Mouse (Mus musculus) fat pad, adult 2 months (tissue): ENCODE measurements around the gene Mtfr1l.

Source experiments
- DNase-seq: peaks from one replicate; pipeline ENCODE4 v3.0.0-alpha.2; 2011; ENCODE audit warnings: low read depth, low spot score; ENCODE audit errors: extremely low read depth

Mtfr1l gene

DNA sequence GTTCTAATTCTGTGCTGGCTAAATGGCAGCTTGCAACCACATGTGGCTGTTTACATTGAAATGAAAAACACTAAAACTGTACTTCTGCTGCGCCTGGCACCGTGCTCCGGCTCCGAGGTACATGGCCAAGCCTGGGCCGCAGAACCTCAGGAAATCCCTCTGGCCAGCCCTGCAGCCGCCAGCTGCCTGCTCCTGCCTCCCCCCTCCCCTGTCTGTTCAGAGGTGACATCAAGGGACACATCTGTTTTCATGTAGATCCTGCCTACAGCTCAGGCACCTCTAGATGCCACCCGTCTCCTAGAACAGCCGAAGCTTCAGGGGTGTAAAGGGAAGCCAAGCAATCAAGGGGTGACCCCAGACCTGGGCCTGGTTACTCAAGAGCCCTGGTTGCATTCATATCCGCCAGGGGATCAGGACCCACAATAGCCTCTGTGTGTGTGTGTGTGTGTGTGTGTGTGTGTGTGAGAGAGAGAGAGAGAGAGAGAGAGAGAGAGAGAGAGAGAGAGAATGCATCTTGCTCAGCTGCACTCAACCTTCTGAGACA is 23.5 kb upstream of the Mtfr1l start:
- DNase-seq: no peak

DNA sequence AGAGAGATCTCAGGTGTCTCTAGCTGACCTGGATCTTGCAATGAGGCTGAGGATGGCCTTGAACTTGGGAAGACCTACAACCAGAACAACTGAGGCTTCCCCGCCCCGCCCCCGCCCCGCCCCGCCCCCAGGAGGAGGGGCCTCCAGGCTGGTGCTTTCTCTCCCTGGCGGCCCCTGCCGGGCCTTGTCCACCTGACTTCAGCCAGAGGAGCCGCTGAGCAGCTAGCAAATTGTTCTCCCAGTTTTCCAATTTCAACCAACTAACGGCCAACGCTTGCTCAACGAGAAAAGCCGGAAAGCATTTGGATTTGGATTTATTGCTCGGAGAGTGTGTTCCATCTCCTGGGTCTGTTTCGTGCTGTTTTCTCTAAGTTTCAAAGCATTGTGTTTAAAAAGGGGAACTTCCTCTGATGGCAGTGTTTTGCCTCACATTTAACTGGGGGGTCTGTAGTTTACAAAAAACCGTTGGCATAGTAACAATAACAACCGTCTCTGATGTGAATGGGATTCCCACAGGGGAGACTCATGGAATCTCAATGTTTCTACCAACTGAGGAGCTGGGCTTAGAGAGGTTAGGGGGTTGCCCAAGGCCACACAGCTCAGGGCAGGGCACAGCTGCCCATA is 22.6 kb upstream of the Mtfr1l start:
- no peak for DNase-seq

DNA sequence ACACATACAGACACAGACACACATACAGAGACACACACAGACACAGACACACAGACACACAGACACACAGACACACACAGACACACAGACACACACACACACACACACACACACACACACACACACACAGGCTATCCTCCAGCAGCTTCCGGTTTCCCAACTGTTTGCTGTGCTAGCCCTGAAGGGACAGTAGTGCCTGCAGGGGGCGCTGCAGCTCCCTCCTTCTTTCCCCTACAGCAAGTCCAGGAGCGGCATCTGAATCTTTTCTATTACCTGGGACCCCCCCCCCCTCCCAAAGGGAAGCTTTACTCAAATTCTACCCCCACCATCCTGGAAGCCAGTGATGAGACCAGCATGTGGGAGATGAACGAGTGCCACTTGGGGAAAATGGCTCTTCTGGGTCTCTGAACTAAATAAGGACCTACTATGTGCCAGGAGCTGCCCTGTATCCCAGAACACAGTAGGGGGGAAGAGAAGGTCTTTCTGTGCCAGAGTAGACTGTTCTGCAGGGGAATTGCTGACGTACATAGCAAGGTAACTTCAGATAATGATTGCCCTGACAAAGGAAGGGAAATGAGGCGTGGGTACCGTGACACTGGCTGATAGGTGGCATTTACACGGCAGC is 20.9 kb upstream of the Mtfr1l start:
- DNase-seq: no peak

DNA sequence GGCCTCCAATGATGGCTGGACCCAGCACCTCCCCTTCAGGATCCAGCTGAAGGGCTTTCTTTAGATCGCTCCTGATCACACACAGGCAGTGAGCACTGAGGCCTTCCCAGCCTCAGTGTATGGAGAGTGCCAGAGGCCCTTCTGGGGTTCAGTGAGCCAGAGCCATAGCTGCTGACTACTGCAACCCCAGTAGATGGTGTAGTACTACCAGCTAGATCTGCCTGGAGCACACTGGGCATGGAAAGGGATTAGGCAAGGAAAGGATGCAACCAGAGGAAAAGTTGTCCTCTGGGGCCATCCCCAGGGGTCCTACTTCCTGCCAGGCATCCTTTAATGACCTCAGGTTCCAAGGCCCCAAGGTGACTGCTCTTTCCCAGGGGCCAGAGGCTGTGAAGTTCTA is 18.4 kb upstream of the Mtfr1l start:
- DNase-seq: no peak

DNA sequence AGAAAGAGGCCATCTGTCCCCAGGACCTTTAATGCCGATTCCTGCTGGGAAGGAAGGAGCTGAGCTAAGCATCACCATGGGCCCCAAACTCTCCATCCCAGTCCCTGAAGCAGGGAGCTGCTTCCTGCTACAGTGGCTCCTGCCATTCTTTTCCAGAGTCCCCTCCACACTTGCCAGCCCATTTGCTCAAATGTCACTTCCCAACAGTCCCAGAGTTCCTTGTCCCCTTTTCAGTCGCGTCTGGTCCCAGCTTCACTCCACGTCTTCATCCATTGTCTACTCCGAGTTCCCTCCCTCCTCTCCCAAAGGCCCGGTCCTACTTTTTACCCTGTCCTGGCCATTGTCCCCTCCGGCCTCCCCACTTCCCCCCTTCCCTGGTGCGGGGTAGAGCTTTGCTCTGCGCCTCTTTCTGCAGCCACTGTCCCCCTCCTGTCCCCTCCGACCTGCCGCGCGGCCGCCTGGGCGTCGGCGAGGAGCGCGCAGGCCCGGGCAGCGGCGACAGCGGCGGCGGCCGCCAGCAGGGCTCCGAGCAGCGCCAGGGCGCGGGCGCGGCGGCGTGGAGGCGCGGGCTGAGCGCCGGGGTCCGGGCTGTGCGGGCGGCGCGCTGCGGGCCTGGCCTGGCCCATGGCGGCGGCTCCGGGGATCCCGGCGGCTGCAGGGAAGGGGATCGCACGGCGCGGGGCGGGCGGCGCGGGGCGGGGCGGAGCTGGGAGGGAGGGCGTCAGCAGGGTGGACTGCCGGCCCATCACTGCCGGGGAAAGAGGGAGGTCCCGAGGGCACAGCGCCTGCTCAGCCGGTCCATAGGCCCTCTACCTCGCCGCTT is 16.5 kb upstream of the Mtfr1l start, which contains the start of gene Selenon:
Selenon (minus strand) TSS at position 673 of the 823 bp plus-strand sequence.
- no peak for DNase-seq

DNA sequence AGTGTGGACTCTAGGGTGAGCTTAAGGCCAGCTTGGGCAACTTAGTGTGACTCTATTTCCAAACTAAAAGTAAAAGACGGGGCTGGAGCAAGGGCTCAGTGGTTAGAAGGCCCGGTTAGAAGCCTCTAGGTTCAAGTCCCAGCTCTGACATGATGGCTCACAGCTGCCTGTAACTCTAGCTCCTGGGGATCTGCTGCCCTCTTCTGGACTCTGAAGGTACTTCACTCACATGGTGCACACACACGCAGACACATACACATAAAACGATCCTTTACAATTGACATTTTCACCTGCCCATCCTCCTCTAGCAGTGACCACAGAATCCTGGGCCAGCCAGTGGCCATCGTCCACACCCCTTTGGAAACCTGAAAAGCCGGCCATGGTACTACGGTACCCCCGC is 14.7 kb upstream of the Mtfr1l start:
- DNase-seq: no peak

DNA sequence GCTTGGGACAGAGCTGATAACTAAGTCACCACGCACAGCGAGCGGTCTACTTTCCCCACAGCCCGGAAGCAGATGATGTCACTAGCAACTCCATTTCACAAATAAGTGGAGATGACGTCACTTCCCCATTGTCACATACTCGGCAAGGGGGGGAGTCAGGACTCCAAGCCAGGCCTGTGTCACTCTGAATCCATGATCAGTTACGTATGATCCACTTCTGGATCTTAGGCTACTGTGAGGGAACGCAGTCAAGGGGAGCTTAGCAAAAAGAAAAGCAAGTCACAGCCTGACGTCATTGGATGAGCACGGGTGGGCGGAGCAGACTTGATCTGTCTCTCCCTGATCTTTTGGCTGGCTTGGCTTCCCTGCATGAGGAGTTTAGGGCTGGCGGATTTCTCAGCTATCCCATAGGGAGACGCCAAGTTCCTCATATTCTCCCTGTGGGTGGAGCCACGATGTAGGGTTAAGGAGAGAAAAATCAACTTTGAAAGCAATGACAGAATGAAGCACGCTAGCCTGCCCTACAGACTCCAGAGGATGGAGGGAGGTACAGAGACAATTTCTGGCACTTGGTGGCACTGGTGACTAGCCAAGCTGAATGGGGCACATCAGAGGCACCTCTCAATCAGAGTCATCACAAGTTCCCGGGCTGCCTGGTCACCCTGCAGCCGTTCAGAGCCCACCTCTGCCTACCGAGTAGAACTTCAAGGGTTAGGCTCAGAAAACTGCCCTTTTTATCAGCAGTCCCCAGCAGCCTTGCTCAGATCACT is 13.2 kb upstream of the Mtfr1l start:
- DNase-seq: no peak

DNA sequence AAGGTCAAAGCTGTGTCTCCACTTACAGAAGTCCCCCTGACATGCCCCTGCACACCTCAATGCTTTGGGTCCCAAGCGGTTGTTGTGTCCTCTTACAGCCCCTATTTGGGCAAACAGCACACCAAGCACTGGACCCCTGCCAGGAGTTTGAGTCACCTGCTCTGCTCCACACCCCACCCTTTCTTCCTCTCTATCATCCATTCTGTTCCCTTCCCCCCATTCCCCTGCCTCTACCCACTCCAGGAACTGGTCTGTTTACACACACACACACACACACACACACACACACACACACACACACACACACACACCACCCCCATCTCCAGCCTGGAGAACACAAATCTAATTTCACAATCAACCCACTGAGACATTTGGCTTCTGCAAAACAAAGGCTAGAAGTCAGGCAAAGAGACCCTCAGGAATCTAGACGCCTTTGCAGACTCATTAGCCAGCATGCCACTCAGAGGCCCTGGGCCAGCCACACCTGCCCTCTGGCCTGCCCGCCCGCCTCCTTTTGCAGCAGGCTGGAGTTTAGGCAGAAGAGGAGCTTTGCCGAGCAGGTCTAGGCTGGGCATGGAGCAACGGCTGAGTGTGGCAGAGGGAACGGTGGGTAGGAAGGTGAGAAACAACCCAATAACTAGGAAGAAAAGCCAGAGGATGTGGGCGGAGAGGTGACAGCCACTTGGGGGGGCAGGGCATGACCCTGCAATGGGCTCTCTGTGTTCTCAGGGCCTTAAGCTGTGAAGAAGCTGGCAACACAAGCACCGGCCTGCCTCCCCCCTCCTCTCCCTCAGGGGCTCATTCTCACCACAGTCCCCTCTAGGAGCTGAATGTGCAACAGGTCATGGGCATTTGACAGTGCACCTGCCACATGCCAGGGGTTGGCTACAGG is 11.9 kb upstream of the Mtfr1l start:
- DNase-seq: no peak

DNA sequence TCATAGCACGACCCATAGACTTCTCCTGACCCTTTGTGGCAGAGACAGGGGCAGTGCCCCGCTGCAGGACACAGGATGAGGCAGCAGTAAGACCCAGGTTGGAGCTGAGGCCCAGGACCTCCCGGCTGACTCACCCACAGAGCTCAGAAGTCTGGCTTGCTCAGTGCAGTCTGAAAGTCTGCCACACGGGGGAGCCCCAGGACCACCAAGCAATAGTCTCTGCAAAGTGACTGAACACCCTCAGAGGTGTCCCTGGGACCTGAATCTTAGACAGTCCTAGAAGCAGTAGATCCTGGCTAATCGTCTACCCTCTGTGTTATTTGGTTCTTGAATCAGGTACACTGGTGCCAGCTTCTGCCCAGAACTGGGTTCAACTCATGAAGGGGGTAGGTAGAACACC is 8.1 kb upstream of the Mtfr1l start:
- DNase-seq: no peak

DNA sequence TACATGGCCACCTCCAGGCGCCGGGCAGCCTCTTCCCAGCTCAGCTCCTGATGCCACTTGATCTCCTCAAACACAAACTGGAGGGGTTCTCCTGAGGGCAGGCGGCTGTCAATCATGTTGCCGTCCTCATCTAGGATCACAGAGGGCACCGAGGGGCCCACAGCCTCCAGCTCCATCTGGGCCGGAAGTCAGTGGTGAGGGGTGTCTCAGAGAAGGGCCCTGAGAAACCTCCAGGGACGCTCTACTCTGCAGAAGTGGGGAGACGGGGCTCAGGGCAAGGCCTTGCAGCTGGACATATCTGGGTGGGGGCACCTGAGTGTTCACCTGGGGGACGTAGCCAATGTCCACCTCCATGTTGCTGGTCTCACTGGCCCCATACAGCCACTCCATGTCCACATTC is 7.5 kb upstream of the Mtfr1l start:
- DNase-seq: no peak

DNA sequence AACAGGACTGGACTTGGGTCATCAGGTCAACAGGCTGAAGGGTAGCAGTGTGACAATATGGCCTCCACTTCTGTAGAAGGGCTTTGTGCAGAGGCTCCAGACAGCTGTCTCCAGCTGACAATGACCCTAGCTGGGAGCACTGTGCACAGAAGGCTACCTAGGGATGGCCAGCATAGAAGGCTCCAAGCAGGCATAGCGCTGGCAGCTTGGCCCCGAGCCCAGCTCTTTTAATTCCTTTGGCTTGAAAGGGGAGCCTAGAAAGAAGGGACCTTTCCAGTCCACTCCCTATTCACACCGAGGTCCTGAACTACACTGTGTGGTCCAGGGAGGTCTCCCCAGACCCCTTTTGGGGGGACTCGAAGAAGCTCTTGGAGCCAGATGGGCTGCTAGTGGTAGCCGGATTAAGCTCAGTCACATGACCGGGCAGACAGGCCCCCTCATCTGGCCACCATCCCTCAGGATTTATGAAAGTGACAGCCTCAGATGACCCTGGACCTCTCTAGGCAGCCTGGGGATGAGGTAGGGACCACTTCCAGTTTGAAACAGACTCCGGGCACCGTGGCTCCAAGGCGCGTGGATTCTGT is 3.9 kb upstream of the Mtfr1l start:
- no peak for DNase-seq

DNA sequence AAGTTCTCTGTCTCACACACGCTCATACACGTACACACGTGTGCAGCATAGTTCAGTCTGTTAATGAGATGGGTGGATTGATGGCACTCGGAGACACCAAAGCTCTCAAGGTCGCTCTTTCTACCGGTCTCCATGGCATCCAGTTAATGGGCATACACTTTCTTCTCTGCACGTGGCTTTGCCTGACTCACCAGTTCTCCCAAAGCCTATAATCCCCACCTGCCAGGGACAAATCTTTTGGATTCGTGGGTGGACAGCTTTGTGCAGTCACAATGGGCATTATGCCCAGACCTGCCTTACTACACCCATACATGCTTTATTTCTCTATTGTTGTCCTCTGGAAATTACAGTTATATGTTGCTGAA is 582 bp upstream of the Mtfr1l start:
- DNase-seq: peak; percentile 97

DNA sequence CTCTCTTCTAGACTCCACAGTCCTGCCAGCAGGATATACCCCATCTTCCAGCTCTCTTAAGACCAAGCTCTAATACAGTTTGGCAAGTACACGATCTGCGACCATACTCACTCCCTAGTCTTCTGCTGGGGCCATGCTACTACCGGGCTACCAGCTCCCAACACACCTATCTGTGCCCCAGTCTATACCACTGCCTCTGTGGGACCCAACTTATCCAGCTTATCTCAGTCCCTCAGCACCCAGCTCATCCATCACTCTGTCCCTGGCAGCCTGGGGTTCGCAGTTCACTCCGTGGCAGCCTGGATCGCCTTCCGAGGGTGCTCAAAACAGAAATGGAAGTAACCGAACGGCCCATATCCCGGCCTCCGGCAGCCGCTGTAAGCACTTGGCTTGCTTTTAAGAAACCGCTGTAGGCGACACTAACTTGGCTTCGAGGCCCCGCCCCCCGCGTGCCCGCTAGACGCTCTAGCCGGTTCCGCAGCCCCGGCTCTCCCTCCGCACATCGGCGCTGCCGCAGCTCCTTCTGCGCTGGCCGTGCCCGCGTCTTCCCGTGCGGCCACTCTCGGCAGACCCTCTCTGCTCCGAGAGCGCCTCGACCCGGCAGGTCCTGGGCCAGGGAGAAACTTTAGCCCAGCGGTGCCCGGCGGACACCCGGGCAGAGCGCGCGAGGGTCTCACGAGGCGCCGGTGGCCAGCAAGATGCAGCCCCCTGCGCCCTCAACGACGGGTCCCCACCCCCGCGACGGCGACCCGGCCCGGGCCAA is 882 bp downstream of the Mtfr1l start:
- DNase-seq: no peak

DNA sequence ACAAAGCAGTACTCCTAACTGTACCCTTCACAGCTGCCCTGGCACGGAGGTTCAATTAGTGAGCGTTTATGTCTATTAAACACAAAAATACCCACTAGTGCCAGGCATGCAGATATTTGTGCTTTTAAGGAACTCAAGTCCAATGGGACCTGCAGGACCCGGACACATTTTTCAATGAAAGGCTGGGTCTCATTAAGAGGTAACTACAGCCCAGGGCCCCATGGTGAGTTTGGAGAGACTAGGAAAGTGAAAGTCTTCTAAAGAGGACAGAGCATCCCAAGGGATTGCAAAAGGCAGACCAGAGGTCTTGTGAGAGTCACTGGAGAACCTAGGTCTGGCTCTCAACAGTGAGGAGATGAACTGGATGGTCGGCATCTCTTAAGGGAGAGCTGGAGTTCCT is 1.8 kb downstream of the Mtfr1l start:
- no peak for DNase-seq

DNA sequence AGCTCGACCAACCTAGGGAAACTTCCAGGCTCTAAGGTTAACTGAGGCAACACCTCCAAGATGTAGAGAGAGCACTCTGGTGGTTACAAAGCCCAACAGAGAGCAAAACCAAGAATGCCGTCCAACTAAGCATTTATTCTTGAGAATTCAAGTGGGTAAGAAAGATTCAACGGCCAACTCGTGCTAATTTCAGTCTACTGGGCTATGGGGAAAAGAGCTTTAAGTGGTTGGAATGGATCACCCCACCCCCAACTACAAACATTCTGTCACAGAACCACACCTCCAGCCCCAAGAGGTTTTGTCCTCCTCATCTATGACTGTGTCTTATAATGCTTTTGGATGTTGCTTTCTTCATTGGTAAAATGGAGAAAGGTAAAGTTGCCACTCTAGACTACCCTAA is 2.3 kb downstream of the Mtfr1l start:
- no peak for DNase-seq

DNA sequence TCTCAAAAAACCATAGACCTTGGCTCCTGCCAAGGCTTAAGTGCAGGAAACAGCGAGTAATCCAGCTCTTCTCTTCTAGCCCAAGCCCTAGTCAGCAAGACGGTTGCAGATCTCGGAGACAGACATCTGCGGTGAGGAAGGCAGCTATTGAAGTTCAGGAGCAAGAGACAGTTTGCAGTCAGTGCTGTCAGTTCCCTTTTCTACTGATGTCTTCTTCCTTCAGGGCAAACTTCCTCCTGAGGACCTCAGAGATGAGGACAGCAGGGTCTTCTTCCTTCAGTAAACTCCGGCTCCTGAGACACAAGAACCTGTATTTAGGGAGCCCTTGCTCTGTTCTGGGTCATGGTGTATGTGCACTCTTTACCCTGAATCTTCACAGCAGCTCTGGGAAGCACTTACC is 9.0 kb downstream of the Mtfr1l start:
- no peak for DNase-seq

DNA sequence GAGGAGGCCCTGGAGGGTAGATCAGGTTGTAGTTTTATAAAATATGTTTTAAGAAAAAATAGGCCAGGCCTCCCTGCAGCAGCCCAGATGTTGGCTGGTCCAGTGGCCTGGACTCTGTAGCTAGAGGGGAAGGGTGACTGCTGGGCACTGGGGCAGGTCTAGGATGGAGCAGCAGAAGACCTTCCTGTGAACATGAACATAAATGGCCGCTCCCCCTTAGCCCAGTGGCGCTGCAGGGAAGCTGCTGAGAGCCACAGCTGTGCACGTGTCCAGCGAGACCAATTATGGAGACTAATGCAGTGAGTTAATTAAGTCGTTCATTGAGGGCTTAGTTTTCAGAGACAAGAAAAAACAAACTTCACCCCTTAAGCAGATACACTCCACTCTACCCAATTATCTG is 9.4 kb downstream of the Mtfr1l start:
- no peak for DNase-seq

DNA sequence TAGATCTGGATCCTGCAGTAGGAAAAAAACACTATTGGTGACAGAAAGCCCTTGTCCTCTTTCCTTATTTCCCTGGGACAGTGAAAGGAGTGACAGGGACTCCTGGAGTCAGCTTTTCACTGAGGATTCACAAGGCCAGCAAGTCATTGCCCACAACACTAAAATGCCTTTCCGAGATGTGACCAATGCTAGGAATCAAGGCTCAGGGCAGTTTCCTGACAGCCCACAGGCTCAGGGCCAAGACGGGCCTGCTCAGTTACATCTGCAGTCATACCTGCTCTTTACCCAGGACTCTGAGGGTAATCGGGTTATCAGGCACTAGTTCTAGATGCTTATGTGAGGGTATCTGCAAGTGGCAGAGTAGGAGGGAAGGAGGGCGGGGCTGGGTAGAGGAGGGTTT is 11.7 kb downstream of the Mtfr1l start:
- DNase-seq: no peak

DNA sequence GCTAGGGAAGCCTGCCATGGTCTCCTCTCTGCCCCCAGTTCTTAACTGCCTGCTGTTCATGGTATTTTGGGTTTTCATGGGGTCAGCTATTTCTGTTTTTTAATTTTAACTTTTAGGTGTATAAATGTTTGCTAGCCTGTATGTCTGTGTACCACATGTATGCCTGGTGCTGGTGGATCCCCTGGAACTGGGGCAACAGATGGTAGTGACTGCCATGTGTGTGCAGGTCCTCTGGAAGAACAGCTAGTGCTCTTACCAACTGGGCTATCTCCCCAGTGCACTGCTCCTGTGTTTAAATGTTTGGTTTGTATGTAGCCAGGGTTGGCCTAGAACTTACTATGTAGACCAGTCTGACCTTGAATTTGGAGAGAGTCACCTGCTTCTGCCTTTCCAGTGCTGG is 15.9 kb downstream of the Mtfr1l start:
- DNase-seq: no peak
